Mouse (Mus musculus) adrenal gland, postnatal 36 days (tissue): ENCODE results near the gene Cep295nl. TPM values are rescaled to one million over a fixed set of nuclear protein-coding genes. Genes with fewer than 3 reads are reported as not detected.

Source experiments
- DNase-seq, 2 experiments: peaks; one replicate each; pipeline ENCODE4 v3.0.0; 2021; ENCODE audit warnings: mixed read lengths in 1 of 2
- total RNA-seq, 2 experiments: library from RNA; stranded (reverse); gene quantifications; 2 replicates each; pipeline ENCODE4 v1.2.3; 2021

The Cep295nl gene
- total RNA-seq, 2 experiments from 2014 or later: 0.46 to 1.1 TPM

DNA sequence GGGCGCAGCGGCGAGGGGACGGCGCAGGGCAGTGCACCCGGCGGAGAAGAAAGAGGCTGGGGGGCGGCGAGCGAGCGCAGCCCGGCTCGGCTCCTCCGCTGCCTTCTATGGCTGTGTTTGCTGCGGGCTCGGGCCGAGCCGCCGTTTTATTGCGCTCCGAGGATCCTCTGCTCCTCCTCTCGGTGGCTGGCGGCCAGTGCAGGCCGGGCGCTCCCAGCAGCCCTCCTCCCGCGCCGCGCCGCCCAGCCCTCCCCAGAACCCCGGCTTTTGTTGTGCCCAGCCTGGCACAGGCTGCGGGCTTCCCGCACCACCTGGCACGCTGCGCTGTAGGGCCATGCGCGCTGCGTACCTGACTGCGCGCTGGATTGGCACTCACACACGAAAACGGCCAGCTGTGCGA lies 12.9 kb upstream of the Cep295nl start:
- peak; percentile 88 to 94 for DNase-seq

DNA sequence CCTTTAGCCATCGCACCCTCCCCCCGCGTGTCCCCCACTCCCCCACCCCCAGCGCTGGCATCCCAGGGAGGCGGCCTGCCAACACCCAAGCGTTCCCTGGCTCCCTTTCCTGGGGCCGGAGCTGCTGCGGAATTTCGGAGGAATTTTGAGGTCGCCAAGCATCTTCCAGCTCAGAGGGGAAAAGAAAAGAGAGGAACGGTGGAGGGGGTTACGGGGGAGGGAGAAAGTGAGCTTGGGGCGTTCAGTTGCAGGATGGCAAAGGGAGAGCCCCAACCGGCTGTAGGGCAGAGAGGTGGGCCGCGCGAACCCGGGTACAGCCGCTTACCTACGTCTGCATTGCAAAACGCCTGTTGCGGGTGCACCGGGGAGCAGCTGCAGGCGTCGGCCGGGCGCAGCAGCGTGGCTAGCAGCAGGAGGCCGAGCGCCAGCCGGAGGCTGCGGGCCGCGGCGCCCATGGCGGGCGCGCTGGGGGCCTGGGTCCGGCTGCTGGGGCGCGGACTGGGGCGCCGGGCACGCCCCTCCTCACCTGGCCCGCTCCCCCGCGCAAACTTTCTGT lies 12.4 kb upstream of the Cep295nl start:
- peak; percentile 27 to 56 for DNase-seq

DNA sequence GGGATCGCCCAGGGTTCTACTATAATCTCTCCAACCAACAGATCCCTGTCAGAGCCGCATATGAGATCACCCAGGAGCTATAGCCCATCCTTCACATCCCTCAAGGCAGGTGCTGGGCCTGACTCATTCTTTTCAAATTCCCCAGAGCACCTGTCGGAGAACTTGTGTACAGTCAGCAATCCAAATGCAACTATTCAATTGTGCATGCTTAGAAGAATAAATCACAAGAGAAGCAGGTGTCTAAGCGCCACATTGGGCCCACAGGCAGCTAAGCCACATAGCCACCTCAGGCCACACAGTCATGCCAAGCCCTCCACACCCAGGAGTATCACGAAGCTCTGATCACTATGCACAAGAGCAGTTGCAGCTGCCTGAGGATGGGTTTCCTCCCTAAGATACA lies 7.2 kb upstream of the Cep295nl start:
- DNase-seq: no peak

DNA sequence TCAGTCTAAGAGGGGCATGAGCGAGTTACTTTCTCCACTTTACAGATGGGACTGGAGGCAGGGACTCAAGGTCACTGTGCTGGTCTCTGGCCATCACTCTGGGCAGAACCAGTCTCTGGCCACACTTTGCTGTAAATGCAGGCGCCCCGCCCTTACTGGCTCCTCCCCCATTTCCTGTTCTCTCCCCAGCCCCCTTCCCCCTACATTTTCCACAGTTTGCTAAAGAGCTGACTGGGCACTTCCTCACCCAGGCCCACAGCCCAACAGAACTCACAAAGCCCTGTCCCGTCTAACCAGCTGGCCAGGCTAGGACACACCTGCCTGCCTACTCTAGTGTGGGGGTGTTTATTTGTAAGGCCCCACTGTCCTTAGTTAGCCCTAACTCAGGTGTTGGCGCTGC lies 6.6 kb upstream of the Cep295nl start:
- DNase-seq: peak; percentile 22 to 59

DNA sequence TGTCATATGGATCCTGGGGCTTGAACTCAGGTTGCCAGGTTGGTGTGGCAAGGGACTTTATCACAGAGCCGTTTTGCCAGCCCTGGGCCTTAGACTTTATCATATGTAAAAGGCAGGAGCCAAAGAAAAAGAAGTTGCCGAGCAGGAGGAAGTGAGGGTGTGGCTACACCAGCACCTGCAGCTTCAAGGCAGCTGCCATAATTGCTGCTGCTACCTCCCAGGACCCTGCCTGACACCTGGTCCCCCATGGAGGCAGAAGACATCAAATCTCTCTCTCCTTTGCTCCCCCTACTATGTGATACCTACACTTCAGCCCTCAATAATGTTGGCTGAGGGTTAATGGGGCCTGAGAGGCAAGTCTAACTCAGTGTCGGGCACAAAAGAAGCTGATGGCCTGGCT lies 6.1 kb upstream of the Cep295nl start:
- DNase-seq: no peak

DNA sequence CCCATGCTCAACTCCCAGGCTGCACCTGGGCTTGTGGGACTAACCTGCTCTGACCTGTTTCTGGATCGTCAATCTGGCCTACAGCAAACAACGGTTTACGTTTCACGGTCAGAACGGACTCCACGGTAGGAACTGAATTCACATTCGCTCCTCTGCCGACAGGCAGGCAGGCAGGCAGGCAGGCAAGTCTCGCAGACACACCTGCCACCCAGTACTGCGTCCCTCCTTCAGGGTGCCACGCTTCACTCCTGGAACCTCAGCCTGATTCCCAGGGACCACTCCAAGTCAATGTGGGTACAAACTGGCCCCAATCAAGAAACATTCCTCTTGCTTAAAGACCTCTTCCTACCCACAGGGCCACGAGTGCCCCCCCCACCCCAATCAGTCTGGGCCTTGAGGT lies 5.6 kb upstream of the Cep295nl start:
- DNase-seq: no peak

DNA sequence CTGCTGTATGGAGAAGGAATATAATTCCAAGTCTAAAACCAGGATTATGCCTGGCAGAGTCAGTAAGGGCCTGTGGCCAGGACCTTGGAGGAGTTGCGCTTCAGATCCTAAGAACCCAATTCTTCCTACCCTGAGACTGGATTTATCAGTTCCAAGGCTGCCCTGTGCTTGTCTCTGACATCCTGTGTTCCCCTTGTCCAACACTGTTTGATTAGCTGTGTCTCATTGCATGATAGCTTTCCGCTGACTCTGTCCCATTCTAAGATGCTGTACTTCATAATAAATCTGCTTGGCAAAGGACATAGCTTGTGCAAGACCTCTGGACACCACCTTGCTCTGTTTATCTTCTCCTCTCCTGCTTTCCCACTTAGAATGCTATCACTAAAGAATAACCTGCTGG lies 5.1 kb upstream of the Cep295nl start:
- DNase-seq: no peak

DNA sequence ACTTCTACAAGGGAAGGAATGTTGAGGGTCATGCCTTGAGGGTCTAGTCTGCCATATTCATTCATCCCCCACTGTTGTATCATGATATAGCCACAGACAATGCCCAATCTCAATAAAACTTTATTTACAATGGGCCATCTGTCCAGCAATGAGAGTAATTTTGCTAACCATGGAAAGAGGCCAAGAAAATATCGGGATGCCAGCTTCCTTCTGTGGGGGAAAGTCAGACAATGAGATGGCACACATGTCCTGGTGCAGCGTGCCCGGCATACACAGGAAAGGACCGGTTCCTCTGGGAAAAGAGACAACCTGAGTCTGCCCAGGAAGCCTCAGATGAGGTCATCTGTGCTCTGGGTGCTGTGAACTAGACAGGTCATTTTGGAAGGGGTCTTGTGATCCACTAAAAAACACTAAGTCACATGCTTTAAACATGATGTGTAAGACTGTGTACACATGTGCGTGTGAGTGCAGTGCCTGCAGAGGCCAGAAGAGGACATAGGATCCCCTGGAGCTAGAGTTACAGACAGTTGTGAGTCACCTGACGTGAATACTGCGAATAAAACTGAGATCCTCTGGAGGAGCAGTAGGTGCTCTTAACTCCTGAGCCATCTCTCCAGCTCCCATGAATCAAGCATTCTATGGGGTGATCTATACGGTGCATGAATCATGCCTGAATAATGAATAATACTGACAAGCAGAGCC lies 4.2 kb upstream of the Cep295nl start:
- no peak for DNase-seq

DNA sequence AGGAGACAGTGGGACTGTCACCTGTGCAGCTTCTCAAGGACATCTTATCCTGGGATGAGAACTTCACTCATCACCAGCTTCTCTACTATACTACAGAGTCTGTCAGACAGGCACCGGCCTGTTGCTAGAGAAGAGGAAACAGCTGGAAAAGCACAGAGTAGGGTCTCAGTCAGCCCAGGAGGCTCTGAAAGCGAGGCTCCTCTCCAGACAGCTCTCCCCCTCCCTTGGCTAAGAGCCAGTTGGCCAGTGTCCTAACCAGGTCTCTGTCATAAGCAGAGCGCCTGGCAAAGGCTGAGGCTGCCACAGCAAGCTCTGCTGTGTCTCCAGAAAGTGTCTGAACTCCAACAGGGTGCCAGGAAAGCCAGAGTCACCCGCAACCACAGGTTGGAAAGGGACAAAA lies 3.4 kb upstream of the Cep295nl start:
- DNase-seq: no peak

DNA sequence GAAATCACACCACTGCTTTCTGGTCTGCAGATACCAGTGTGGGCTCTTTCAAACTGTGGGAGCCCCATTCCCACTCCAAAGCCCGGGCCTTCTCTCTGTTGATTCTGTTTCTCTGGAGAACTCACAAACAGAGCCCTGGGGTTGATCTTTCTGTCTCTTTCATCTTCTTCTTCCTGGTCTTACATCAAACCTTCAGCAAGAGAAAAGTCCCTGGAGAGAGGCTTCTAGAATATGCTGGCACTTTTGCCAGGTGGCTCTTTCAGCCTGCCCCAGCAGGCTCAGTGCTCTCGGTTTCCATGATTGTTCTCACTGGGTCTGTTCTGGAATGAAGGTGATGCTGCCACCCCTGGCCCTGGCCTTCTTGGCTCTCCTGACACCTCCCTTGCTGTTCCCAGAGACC lies 1.3 kb upstream of the Cep295nl start:
- no peak for DNase-seq

DNA sequence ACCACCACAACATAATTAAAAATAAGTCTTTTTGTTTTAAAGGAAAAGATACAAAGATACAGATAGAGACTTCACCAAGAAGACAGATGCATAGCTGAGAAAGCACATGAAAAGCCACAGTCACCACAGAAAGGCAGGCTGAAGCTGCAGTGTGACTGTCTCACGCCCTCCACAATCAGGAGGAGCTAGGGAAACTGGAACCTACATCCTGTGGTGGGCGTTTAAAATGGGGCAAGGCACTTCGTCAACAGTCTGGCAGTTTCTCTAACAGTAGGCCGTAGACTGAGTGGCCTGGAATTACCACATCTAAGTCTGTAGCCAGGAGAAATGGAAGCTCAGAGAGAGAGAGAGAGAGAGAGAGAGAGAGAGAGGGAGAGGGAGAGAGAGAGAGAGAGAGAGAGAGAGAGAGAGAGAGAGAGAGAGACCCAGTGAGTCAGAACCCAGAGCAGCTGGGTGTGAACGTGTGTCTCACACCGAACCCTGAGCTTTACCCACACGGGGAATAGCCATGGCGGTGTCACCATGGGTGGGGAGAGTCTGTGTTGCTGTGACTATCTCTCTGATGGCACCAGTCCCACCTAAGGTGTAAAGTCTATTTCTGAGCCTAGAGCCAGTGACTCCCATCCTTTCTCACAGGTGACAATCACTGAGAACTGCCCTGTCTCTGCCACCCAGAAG lies 4.7 kb downstream of the Cep295nl start:
- DNase-seq: no peak

DNA sequence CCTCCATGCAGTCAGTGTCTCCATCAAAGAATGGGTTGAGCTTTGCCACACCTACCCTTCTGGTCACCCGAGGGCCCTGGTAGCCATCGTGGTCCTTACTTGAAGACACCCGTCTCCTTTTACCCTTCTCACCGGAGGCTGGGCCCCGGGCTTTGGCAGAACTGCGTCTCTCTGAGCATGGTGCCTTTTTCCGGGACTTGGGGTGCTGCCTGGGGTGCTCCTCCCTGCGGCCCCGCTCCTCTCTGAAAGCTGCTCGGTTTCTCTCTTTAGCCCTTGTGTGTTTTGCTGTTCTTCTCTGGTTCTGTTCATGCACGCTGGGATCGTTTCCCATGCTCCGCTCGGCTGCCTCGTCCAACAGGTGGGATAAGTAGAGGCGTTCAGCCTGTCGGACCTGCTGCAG lies 8.9 kb downstream of the Cep295nl start:
- no peak for DNase-seq

DNA sequence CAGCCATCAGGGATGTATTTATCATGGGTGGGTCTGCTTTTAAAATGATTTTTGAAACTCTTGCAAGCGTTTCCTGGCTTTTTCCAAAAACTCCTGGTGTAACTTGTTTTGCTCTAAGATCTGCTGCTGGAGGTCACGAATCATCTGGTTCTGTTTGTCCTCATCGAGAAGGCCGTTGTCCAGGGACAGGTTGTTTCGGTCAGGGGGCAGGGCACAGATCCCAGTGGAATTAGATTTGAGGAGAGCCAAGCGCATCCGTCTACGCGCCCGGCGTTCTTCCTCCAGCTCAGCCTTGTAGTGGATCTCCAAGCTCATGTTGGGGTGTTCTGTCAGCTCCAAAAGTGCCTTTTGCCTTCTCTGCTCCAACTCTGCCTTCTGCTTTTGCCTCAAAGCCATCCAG lies 9.9 kb downstream of the Cep295nl start:
- DNase-seq: peak in 1 of 2 experiments; percentile 52

DNA sequence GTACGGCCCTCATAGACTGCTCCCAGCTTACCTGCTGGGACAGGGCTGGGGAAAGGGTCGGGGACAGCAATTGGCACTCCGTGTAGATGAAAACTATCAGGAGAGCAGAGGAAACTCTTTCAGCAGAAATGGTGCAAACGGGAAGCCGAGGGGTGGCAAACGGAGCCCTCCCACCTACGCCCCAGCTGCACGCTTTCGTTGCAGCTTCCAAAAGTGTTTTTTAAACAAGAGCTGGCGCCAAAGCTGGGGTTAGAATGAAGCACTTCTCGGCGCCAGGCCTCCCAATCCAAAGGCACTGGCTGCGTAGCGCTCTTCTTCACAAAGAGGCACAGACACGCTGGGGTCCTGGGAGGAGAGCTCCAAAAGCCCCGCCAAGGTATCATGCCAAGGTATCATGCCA lies 11.5 kb downstream of the Cep295nl start:
- no peak for DNase-seq

DNA sequence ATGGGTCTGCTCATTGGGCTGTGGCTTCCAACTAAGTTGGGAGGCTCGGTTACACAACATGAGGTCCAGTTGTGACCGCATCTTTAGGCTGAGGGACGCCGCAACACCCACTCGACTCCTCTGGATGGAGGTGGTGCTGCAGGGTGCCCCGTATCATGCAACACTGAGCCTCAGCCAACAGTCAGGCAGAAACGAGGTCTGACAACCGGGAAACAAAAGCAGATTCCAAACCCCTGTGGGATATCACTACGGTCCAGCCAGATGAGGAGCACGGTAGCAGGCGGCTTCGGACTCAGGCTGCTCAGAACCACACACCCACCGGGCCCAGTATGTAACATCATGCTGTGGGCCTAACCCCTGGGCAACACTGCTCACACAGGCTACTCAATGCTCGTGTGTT lies 11.9 kb downstream of the Cep295nl start:
- no peak for DNase-seq

DNA sequence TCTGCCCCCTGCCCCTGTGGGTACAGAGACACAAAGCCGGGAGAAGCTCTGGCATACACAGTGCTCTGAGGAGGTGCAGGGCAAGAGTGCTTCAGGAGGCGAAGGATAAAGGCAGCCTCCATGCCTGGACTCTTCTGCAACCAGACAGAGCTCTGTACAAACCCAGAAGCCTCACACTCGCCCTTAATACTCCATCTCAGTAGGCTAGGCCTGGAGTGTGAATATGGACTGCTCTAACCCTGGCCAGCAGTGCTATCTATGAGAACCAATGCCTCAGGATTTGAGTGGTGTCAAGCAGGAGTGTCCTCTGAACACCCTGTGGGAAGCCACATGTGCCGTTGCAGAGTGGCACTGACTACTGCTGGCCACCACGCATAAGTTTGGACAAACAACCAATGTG lies 13.4 kb downstream of the Cep295nl start:
- DNase-seq: no peak

DNA sequence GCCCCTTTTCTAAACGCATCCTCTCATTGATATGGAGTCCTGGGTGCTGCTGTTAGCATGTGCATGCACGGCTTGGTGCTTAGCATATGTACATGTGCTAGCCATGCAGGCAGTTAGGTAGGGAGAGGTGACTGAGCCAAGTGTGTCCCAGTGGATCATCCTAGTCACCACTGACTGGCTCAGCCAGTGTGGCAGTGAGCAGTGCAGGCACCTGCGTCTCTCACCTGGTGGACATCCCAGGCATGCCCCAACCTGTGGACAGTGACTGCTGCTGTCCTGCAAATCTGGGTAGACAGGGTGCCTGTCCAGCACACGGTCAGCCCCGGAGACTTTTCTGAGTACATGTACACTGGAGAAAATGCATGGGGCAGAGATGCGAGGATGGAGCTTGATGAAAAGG lies 13.8 kb downstream of the Cep295nl start:
- no peak for DNase-seq

DNA sequence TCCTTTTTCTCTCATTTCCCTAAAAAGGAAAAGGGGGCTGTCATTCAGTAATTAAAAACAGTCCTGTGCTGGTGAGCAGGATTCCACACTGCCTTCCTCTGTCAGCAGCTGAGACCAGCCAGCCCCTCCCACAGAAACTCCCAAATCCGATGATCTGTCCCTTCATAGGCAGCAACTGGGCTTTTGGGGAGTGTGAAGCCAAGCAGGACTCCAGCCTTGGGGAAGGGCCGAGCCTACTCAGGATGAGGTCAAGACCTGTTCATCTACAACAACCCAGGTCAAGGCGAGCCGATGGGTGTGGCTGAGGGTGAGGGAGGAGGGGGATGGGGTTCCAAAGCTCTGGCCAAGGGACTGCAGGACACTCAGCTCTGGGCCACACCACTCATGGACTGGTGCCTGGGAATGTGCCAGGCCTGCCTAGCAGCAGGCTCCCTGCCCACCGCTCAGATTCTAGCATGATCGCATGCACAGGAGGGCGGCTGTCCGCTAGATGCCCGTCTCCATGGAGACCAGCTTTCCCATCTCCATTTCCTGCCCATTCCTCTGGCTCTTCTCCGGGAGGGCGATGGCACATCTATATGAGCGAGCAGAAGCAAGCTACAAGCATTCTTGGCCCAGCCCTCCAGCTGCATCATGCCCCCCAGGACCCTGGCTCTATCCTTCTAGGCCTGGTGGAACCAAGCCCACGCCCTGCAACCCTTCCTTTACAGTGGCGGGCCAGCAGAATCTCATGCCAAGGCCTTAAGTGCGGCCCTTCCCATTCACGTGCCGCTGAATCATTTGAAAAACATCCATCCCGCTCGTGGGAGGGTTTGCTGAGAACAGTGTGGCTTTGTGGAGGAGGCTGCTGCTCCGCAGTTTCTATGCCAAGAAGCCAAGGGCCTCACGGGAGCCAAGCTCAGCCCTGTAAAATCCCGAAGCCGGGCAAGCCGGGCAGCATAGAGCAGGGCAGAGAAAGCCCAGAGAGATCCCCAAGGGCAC lies 15.0 kb downstream of the Cep295nl start:
- peak; percentile 43 to 64 for DNase-seq

DNA sequence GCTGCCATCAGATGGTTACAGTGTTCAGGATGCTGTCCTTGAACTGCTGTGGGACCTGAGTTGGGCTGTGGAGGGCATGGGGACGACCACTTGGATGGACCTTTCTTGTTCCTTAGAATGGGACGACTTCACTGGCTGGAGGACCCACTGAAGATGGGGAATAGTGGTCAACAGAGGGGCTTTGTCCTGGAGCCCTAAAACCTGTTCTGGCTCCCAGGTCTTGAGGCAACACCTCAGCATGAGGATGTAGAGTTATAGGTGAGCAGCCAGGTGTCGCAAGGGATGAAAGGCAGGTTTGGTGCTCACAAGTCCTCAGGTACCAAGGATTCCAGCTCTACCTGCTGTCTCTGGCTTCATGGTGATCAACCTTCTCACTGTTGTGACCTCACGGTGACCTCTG lies 15.8 kb downstream of the Cep295nl start:
- DNase-seq: no peak

DNA sequence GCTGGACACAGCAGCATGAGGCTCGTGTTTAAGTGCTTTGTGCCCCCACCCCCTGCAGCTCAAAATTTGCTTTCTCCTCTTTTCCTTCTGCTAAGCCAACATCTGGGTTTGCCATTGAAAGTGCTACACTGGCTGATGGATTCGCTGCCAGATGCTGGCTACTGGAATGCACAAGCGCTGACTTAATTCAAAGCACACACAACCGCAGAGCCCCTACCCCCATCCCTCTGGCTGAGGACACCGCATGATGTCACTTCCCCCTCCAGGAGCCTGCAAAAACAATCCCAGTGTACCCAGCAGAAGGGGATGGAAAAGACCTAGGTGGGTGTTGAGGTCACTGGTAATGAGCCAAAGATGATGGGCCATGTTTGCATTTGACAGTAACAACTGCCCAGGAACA lies 17.8 kb downstream of the Cep295nl start:
- DNase-seq: no peak

DNA sequence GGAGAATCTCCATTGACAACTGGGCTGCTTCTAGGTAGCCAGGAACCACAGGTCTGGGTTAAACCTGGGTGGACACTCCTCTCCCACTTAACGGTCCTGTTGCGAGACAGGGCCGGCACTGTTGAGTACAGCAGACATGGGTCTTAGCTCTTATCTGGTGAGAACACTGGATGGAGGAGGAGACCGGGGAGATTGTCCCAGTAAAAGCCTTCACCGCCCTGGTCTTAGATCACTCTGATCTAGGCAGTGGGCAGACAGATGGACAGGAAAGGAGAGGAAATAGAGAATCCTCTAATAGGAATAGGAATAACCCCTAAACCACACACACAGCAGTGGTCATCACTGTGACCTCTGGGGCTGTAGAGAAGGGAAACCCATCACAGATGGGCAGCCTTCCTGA lies 18.3 kb downstream of the Cep295nl start:
- DNase-seq: no peak

DNA sequence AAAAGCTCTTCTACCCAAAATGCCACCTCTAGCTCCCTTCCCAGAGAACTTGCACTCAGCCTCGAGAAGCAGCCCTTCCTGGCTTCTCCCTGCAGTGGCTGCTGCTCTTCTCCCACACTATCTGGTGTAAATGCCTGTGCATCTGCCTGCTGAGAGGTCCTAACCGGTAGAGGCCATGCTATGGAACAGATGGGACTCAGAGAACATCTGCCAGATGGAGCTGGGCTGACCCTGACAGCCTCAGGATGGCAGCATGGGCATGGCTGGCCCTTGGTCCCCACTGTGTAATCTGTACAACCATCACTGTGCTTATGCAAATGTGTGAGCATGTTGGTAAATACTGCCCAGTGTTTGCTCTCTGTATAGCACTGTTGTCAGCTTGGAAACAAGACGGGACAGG lies 19.7 kb downstream of the Cep295nl start:
- DNase-seq: no peak

DNA sequence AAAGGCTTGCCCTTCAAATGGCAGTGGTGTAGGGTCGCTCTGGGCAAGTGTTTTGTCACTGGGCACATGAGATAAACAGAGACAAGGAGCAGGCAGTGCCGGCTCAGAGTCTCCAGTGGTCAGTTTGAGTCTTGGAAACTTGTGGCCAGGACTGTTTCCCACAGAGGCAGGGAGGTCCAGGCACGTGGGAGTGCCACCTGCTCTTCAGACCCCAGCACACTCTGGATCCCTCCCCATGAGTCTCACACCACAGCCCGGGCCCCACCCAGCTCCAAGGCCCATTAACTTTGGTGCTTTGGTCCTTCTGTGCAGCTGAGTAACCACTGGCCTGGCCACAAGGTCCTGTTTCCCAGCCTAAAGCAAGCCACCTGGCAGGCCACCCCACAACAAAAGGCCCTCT lies 20.3 kb downstream of the Cep295nl start:
- no peak for DNase-seq
